Mouse (Mus musculus) kidney, embryonic 15.5 days (tissue): ENCODE measurements at regions not wholly inside any gene's neighbourhood (a gene's known extent, or its start where the extent isn't known, plus 50 kb on each side); places are given as distances from the start of the nearest gene placed in this dataset.

Experiments
- ATAC-seq: fragments of 200-750 bp; cut with Nextera tagmentation; replicated peaks from 2 replicates; pipeline ENCODE4 v1.8.0; 2017; ENCODE audit warnings: moderate TSS enrichment; ENCODE audit not compliant: low FRiP score
- H3K27ac ChIP-seq: fragments of 300-500 bp; sonication (generic); 2 replicates; pipeline ENCODE4 v1.5.1; 2015; ENCODE audit warnings: mild to moderate bottlenecking, inconsistent platforms
- H3K27me3 ChIP-seq: fragments of 300-500 bp; sonication (generic); 2 replicates; pipeline ENCODE4 v1.6.1; 2015; ENCODE audit warnings: inconsistent platforms
- H3K36me3 ChIP-seq: fragments of 300-500 bp; sonication (generic); 2 replicates; pipeline ENCODE4 v1.6.1; 2015; ENCODE audit warnings: inconsistent platforms
- H3K4me1 ChIP-seq: fragments of 300-500 bp; sonication (generic); 2 replicates; pipeline ENCODE4 v1.6.1; 2015; ENCODE audit warnings: inconsistent platforms
- H3K4me2 ChIP-seq: fragments of 300-500 bp; sonication (generic); 2 replicates; pipeline ENCODE4 v1.6.1; 2015; ENCODE audit warnings: moderate library complexity, mild to moderate bottlenecking, inconsistent platforms
- H3K4me3 ChIP-seq: fragments of 300-500 bp; sonication (generic); replicated peaks from 2 replicates; pipeline ENCODE4 v1.5.1; 2015; ENCODE audit warnings: mild to moderate bottlenecking, inconsistent platforms
- H3K9ac ChIP-seq: fragments of 300-500 bp; sonication (generic); 2 replicates; pipeline ENCODE4 v1.6.1; 2015; ENCODE audit warnings: mild to moderate bottlenecking, inconsistent platforms
- H3K9me3 ChIP-seq: fragments of 300-500 bp; sonication (generic); replicated peaks from 2 replicates; pipeline ENCODE4 v1.6.1; 2016; ENCODE audit warnings: inconsistent platforms
- WGBS: fragments of 180-500 bp; shearing (Covaris S2); methylation state at CpG from one replicate; pipeline ENCODE4 v1.1.7; 2015; ENCODE audit warnings: mixed read lengths; 5-methylcytosine and 5-hydroxymethylcytosine counted together

DNA sequence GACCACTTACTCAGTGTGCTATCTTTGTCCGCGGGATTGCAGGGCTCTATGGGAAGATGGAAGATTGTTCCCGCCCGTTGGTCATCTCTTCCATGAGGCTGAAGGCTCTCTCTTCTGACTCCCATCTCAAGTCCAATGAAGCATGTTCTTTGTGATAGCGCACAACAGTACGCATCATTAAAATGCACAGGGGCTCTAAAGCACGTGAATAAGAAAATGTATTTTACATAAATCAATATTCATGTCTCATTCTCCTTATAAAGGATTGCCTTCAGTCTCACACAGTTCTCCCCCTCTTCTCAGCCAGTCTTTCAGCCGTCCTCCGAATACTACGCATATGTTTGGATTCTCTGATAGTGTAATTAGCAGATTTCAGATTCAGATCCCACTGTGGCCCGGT, 420.4 kb downstream of the Cdh26 start:
- WGBS, result 85% methylated on average over 11 of the region's 11 CpGs
- no peaks in the 10 kb centered on the region for H3K9me3 ChIP-seq
- H3K9ac ChIP-seq, result no peak overlapping the region
- no peaks in the 10 kb centered on the region for H3K27me3 ChIP-seq
- H3K4me3 ChIP-seq, result no peak overlapping the region
- H3K36me3 ChIP-seq, result no peaks in the 10 kb centered on the region
- H3K4me2 ChIP-seq, result no peak overlapping the region
- H3K4me1 ChIP-seq, result no peaks in the 10 kb centered on the region
- no peak for ATAC-seq
- no peak overlapping the region for H3K27ac ChIP-seq

GRCm38 (mm10) chr2:178854012-178854411, 423.7 kb downstream of the Cdh26 start:
- H3K36me3 ChIP-seq, result no peaks in the 10 kb centered on the region
- no peaks in the 10 kb centered on the region for H3K27me3 ChIP-seq

DNA sequence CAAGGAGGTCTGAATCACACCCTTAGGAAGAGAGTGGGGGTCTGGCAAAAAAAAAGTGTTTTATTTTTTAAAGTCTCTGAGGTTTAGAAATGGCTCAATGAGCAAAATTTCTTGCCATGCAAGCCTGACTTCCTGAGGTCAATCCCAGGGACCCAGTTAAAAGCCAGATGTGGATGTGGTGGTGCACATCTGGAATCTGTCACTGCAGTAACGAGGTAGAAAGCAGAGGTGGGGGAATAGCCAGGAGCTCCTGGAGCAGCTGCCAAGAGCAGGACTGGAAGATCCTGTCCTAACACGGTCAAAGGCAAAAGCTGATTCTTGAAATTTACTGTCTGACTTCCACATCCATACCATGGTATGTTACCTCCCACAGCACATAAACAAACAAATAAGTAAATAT, 424.4 kb downstream of the Cdh26 start:
- Histone ChIP-seq H3K9me3 (no peaks in the 10 kb centered on the region), H3K36me3 (no peaks in the 10 kb centered on the region)

More at GRCm38 (mm10) chr2:178854012-178854411, 423.7 kb downstream of the Cdh26 start:
- no peaks in the 10 kb centered on the region for H3K4me1 ChIP-seq
- 74% methylated on average over 1 of the region's 1 CpGs for WGBS
- H3K9ac ChIP-seq, result no peak overlapping the region
- no peak for ATAC-seq
- H3K4me2 ChIP-seq, result no peak overlapping the region
- H3K9me3 ChIP-seq, result no peaks in the 10 kb centered on the region
- H3K4me3 ChIP-seq, result no peak overlapping the region
- no peak overlapping the region for H3K27ac ChIP-seq

DNA sequence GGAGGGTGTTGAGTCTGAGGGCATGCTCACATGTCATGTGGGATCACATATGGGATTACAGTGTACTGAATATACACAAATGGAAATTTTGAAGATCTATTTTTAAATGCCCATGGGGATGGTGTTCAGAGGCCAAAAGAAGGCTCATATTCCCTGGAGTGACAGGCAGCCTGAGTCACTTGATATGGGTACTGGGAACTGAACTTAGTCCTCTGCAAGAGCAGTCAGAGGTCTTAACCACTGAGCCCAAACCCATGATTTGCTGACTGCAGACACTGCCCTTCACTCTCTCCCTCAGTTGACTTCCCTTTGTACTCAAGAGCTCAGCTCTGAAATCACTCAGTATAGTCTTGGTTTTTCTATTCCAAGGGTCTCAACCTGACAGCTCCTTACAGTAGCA, 432.3 kb downstream of the Cdh26 start:
- ATAC-seq, result no peak
- Histone ChIP-seq H3K36me3 (no peaks in the 10 kb centered on the region), H3K27ac (no peak overlapping the region), H3K27me3 (no peaks in the 10 kb centered on the region), H3K4me1 (no peaks in the 10 kb centered on the region), H3K9ac (no peak overlapping the region), H3K4me2 (no peak overlapping the region), H3K9me3 (no peaks in the 10 kb centered on the region), H3K4me3 (no peak overlapping the region)

More for the DNA sequence above, 424.4 kb downstream of the Cdh26 start:
- H3K27me3 ChIP-seq, result no peaks in the 10 kb centered on the region
- WGBS, result 32% methylated on average over 2 of the region's 2 CpGs
- no peak overlapping the region for H3K9ac ChIP-seq
- no peaks in the 10 kb centered on the region for H3K4me1 ChIP-seq
- no peak overlapping the region for H3K4me3 ChIP-seq
- ATAC-seq, result no peak
- H3K27ac ChIP-seq, result no peak overlapping the region
- H3K4me2 ChIP-seq, result no peak overlapping the region

- no peaks in the 10 kb centered on the region for H3K27me3 ChIP-seq
- no peaks in the 10 kb centered on the region for H3K4me1 ChIP-seq
- no peaks in the 10 kb centered on the region for H3K9me3 ChIP-seq
- no peak overlapping the region for H3K4me2 ChIP-seq
- no peak overlapping the region for H3K9ac ChIP-seq
- no peak overlapping the region for H3K4me3 ChIP-seq
- H3K27ac ChIP-seq, result no peak overlapping the region
- H3K36me3 ChIP-seq, result no peaks in the 10 kb centered on the region
- WGBS, result 52% methylated on average over 3 of the region's 3 CpGs
- no peak for ATAC-seq
Observed at GRCm38 (mm10) chr2:178867086-178867485, 436.8 kb downstream of the Cdh26 start.

DNA sequence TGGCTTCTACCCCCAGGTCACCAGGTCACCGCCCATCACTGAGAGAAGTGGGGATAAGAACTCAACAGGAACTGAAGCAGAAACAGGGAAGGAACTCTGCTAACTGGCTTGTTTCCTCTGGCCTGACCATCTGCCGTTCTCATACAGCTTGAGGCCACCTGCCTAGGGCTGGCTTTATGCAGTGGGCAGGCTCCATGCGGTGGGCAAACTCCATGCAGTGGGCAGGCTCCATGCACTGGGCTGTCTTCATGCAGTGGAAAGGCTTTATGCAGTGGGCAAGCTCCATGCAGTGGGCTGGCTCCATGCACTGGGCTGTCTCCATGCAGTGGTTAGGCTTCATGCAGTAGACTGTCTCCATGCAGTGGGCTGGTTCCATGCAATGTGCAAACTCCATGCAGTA, 438.8 kb downstream of the Cdh26 start:
- 79% methylated on average over 3 of the region's 3 CpGs for WGBS
- H3K9ac ChIP-seq, result no peak overlapping the region
- ATAC-seq, result no peak

DNA sequence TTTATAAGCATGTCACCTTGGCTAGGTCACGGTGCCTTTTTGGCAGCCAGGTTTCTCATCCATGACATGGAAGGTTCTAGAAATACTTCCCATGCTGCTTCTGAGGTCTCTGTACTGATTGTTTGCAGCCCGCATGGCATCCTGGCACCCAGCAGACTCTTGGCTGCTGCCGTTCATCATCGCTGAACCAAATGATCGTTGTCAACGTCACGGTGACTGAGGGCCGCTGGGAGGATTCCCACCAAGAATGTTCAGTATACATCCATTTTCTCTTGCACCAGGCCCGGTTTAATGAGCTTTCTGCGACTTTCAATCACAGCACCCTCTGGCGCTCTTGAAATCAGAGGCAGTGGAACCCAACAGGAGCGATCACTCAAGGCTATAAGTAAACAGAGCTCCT, 448.1 kb downstream of the Cdh26 start:
- WGBS, result 80% methylated on average over 12 of the region's 12 CpGs

More for the DNA sequence above, 438.8 kb downstream of the Cdh26 start:
- Histone ChIP-seq H3K4me1 (no peaks in the 10 kb centered on the region), H3K4me2 (no peak overlapping the region), H3K27me3 (no peaks in the 10 kb centered on the region), H3K27ac (no peak overlapping the region), H3K9me3 (no peaks in the 10 kb centered on the region), H3K4me3 (no peak overlapping the region), H3K36me3 (no peaks in the 10 kb centered on the region)

GRCm38 (mm10) chr2:178885686-178886085, 455.4 kb downstream of the Cdh26 start:
- H3K27ac ChIP-seq, result no peak overlapping the region
- no peaks in the 10 kb centered on the region for H3K36me3 ChIP-seq
- no peaks in the 10 kb centered on the region for H3K27me3 ChIP-seq
- H3K4me2 ChIP-seq, result no peak overlapping the region
- 42% methylated on average over 5 of the region's 5 CpGs for WGBS
- no peak overlapping the region for H3K9ac ChIP-seq
- H3K9me3 ChIP-seq, result no peaks in the 10 kb centered on the region
- no peak overlapping the region for H3K4me3 ChIP-seq
- ATAC-seq, result no peak
- H3K4me1 ChIP-seq, result no peaks in the 10 kb centered on the region

More for the DNA sequence above, 448.1 kb downstream of the Cdh26 start:
- Histone ChIP-seq H3K9me3 (no peaks in the 10 kb centered on the region), H3K4me2 (no peak overlapping the region), H3K9ac (no peak overlapping the region), H3K4me1 (no peaks in the 10 kb centered on the region), H3K27ac (no peak overlapping the region), H3K4me3 (no peak overlapping the region), H3K27me3 (no peaks in the 10 kb centered on the region), H3K36me3 (no peaks in the 10 kb centered on the region)
- no peak for ATAC-seq

DNA sequence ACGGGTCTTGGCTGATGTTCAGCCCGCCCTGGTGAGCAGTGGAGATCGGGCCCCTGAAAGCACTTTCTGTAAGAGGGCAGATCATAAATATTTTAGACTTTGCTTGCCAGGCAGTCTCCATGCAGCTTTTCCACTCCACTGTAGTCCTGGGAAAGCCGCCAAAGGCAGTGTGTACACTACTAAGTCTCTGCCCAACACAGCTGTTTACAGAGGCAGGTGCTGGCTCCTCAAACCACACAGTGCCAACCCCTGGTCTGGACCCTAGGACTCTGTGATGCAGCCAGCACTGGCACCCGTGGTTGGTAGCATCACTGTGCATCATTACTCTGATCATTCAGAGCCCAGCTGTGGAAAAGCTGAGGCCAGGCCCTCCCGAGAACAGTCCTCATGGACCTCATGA, 458.4 kb downstream of the Cdh26 start:
- H3K36me3 ChIP-seq, result no peaks in the 10 kb centered on the region
- H3K4me3 ChIP-seq, result no peak overlapping the region
- H3K4me2 ChIP-seq, result no peak overlapping the region
- no peaks in the 10 kb centered on the region for H3K4me1 ChIP-seq
- no peaks in the 10 kb centered on the region for H3K27me3 ChIP-seq
- WGBS, result 67% methylated on average over 6 of the region's 6 CpGs
- no peaks in the 10 kb centered on the region for H3K9me3 ChIP-seq
- no peak overlapping the region for H3K27ac ChIP-seq
- no peak for ATAC-seq
- no peak overlapping the region for H3K9ac ChIP-seq

GRCm38 (mm10) chr2:178902397-178902796, 472.1 kb downstream of the Cdh26 start:
- no peaks in the 10 kb centered on the region for H3K27me3 ChIP-seq
- H3K9me3 ChIP-seq, result no peaks in the 10 kb centered on the region
- H3K4me2 ChIP-seq, result no peak overlapping the region
- H3K9ac ChIP-seq, result no peak overlapping the region
- H3K27ac ChIP-seq, result no peak overlapping the region
- no peaks in the 10 kb centered on the region for H3K4me1 ChIP-seq
- no peak overlapping the region for H3K4me3 ChIP-seq
- H3K36me3 ChIP-seq, result no peaks in the 10 kb centered on the region
- no peak for ATAC-seq
- WGBS, result 71% methylated on average over 5 of the region's 5 CpGs

DNA sequence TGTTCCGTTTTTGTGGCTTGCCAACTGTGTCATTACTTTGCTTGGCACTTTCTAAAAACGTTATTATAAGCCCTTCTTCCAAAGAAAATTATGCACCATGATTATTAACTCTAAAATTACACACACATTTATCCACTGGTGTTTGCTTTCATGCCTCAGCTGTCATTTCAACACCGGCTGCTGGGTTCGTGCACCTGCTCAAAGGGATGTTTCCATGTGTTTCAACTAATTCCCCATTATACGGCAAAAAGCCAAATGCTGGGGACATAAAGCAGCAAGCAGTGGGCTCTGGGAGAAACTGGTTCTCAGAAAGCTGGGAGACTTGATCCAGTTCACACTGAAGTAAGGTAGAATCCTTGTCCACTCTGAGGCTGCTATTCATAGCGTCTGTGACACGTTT, 479.0 kb downstream of the Cdh26 start:
- Histone ChIP-seq H3K36me3 (no peaks in the 10 kb centered on the region), H3K9ac (no peak overlapping the region), H3K4me2 (no peak overlapping the region), H3K4me3 (no peak overlapping the region), H3K4me1 (no peaks in the 10 kb centered on the region), H3K27ac (no peak overlapping the region), H3K27me3 (no peaks in the 10 kb centered on the region), H3K9me3 (no peaks in the 10 kb centered on the region)
- WGBS, result 76% methylated on average over 7 of the region's 7 CpGs
- ATAC-seq, result no peak

GRCm38 (mm10) chr2:178911646-178912045, 481.3 kb downstream of the Cdh26 start:
- peak; percentile 92 for ATAC-seq
- H3K4me1 ChIP-seq, result no peaks in the 10 kb centered on the region
- H3K9ac ChIP-seq, result no peak overlapping the region
- H3K27me3 ChIP-seq, result no peaks in the 10 kb centered on the region
- H3K36me3 ChIP-seq, result no peaks in the 10 kb centered on the region
- 34% methylated on average over 3 of the region's 3 CpGs for WGBS
- H3K4me3 ChIP-seq, result no peak overlapping the region
- H3K4me2 ChIP-seq, result no peak overlapping the region
- H3K9me3 ChIP-seq, result no peaks in the 10 kb centered on the region
- peak overlapping the region; percentile 64 for H3K27ac ChIP-seq

GRCm38 (mm10) chr2:178916316-178917033, 486.1 kb downstream of the Cdh26 start:
- no peaks in the 10 kb centered on the region for H3K36me3 ChIP-seq
- H3K4me1 ChIP-seq, result no peaks in the 10 kb centered on the region
- H3K27ac ChIP-seq, result no peak overlapping the region
- no peak for ATAC-seq
- H3K4me2 ChIP-seq, result no peak overlapping the region
- no peak overlapping the region for H3K4me3 ChIP-seq
- WGBS, result 85% methylated on average over 6 of the region's 6 CpGs
- H3K9ac ChIP-seq, result no peak overlapping the region
- no peaks in the 10 kb centered on the region for H3K27me3 ChIP-seq
- H3K9me3 ChIP-seq, result no peaks in the 10 kb centered on the region
